Mouse (Mus musculus): ENCODE data around the gene Ptprcap.

Gene Ptprcap

GRCm38 (mm10) chr19:4125741-4126696 lies 27.4 kb upstream of the Ptprcap start, which contains the start of gene Aip:
Gene Aip (minus strand): TSS chr19:4125858.
- peak; percentile 98 to 100 for DNase-seq

- DNase-seq: peak in 1 of 2 experiments; percentile 18
Observed at GRCm38 (mm10) chr19:4126759-4127495, 26.5 kb upstream of the Ptprcap start.

- no peak for DNase-seq
Observed at GRCm38 (mm10) chr19:4129462-4129861, 23.9 kb upstream of the Ptprcap start.

- DNase-seq: no peak
Observed at GRCm38 (mm10) chr19:4130106-4130505, 23.3 kb upstream of the Ptprcap start.

GRCm38 (mm10) chr19:4131075-4131474 lies 22.3 kb upstream of the Ptprcap start:
- DNase-seq: no peak

GRCm38 (mm10) chr19:4131768-4132167 lies 21.6 kb upstream of the Ptprcap start:
- no peak for DNase-seq

- peak in 1 of 2 experiments; percentile 35 for DNase-seq
Observed at GRCm38 (mm10) chr19:4134354-4134753, 19.1 kb upstream of the Ptprcap start.

- peak in 1 of 2 experiments; percentile 30 for DNase-seq
Observed at GRCm38 (mm10) chr19:4135229-4135962, 18.0 kb upstream of the Ptprcap start.

GRCm38 (mm10) chr19:4135963-4136345 lies 17.4 kb upstream of the Ptprcap start:
- DNase-seq: peak in 1 of 2 experiments; percentile 27

GRCm38 (mm10) chr19:4136463-4136862 lies 16.9 kb upstream of the Ptprcap start:
- DNase-seq: peak in 1 of 2 experiments; percentile 31

GRCm38 (mm10) chr19:4137913-4138312 lies 15.5 kb upstream of the Ptprcap start:
- no peak for DNase-seq

- peak in 1 of 2 experiments; percentile 17 for DNase-seq
Observed at GRCm38 (mm10) chr19:4139446-4139845, 14.0 kb upstream of the Ptprcap start, which contains the start of gene Gpr152. Gene Gpr152 (plus strand): TSS chr19:4139787.

- DNase-seq: peak in 1 of 2 experiments; percentile 12
Observed at GRCm38 (mm10) chr19:4140147-4140546, 13.3 kb upstream of the Ptprcap start.

GRCm38 (mm10) chr19:4142416-4143173 lies 10.8 kb upstream of the Ptprcap start:
- peak; percentile 19 to 78 for DNase-seq

- peak in 1 of 2 experiments; percentile 29 for DNase-seq
Observed at GRCm38 (mm10) chr19:4143759-4144268, 9.6 kb upstream of the Ptprcap start, which contains the start of gene Cabp4. Gene Cabp4 (minus strand): TSS chr19:4144033.

- peak; percentile 27 to 63 for DNase-seq
Observed at GRCm38 (mm10) chr19:4144550-4145498, 8.6 kb upstream of the Ptprcap start.

- no peak for DNase-seq
Observed at GRCm38 (mm10) chr19:4145936-4146335, 7.5 kb upstream of the Ptprcap start.

GRCm38 (mm10) chr19:4146366-4147021 lies 6.9 kb upstream of the Ptprcap start:
- DNase-seq: no peak

GRCm38 (mm10) chr19:4147022-4147405 lies 6.4 kb upstream of the Ptprcap start:
- no peak for DNase-seq
